Mouse (Mus musculus): Measurements from ENCODE around the gene 2310011J03Rik.
A peak's percentile ranks its signal among the peaks of the same experiment; 100 is the strongest.

The 2310011J03Rik gene

GRCm38 (mm10) chr10:80341491-80342304 lies 21.4 kb upstream of the 2310011J03Rik start:
- no peak for DNase-seq (ENCODE audit: low read depth, low spot score)

GRCm38 (mm10) chr10:80341026-80341425 lies 20.7 kb upstream of the 2310011J03Rik start:
- no peak for DNase-seq (ENCODE audit: low read depth, low spot score)

- DNase-seq (ENCODE audit: low read depth, low spot score), result peak; percentile 87
These were observed 19.8 kb upstream of the 2310011J03Rik start for GRCm38 (mm10) chr10:80339941-80340750.

GRCm38 (mm10) chr10:80336263-80336662 lies 15.9 kb upstream of the 2310011J03Rik start:
- no peak for DNase-seq (ENCODE audit: low read depth, low spot score)

GRCm38 (mm10) chr10:80332525-80332989 lies 12.2 kb upstream of the 2310011J03Rik start:
- DNase-seq (ENCODE audit: low read depth, low spot score), result no peak

GRCm38 (mm10) chr10:80331636-80332524 lies 11.5 kb upstream of the 2310011J03Rik start:
- no peak for DNase-seq (ENCODE audit: low read depth, low spot score)

GRCm38 (mm10) chr10:80330888-80331287 lies 10.6 kb upstream of the 2310011J03Rik start:
- no peak for DNase-seq (ENCODE audit: low read depth, low spot score)

GRCm38 (mm10) chr10:80330084-80330483 lies 9.7 kb upstream of the 2310011J03Rik start:
- no peak for DNase-seq (ENCODE audit: low read depth, low spot score)

GRCm38 (mm10) chr10:80329273-80330081 lies 9.1 kb upstream of the 2310011J03Rik start, which contains the start of the genes Pcsk4 and Reep6:
Gene Pcsk4, minus strand, starts transcription at chr10:80329498.
Gene Reep6, plus strand, starts transcription at chr10:80329953.
- DNase-seq (ENCODE audit: low read depth, low spot score), result peak; percentile 100

- DNase-seq (ENCODE audit: low read depth, low spot score), result no peak
These were observed 4.7 kb upstream of the 2310011J03Rik start for GRCm38 (mm10) chr10:80325045-80325444.

GRCm38 (mm10) chr10:80324120-80325037 lies 4.0 kb upstream of the 2310011J03Rik start:
- no peak for DNase-seq (ENCODE audit: low read depth, low spot score)

GRCm38 (mm10) chr10:80323261-80324119 lies 3.2 kb upstream of the 2310011J03Rik start:
- no peak for DNase-seq (ENCODE audit: low read depth, low spot score)

GRCm38 (mm10) chr10:80322811-80323211 lies 2.5 kb upstream of the 2310011J03Rik start:
- DNase-seq (ENCODE audit: low read depth, low spot score), result no peak

- DNase-seq (ENCODE audit: low read depth, low spot score), result no peak
These were observed 1.6 kb upstream of the 2310011J03Rik start for GRCm38 (mm10) chr10:80321670-80322581.

- no peak for DNase-seq (ENCODE audit: low read depth, low spot score)
These were observed 805 bp upstream of the 2310011J03Rik start for GRCm38 (mm10) chr10:80321014-80321669.

- DNase-seq (ENCODE audit: low read depth, low spot score), result no peak
These were observed 3.3 kb downstream of the 2310011J03Rik start for GRCm38 (mm10) chr10:80317011-80317410.

GRCm38 (mm10) chr10:80316359-80316781 lies 4.0 kb downstream of the 2310011J03Rik start:
- DNase-seq (ENCODE audit: low read depth, low spot score), result no peak

All from ES-CJ7 (cell line).